Mouse (Mus musculus): ENCODE measurements at regions not wholly inside any gene's neighbourhood (a gene's known extent, or its start where the extent isn't known, plus 50 kb on each side); places are given as distances from the start of the nearest gene placed in this dataset.

GRCm38 (mm10) chr8:89309591-89309990 lies 265.6 kb upstream of the Sall1 start:
- no peak for TF ChIP-seq CTCF (IDR thresholded peaks at IDR 0.05; ENCODE audit: control insufficient read depth, insufficient read depth, low read length)
- TF ChIP-seq POLR2A (IDR thresholded peaks at IDR 0.05; ENCODE audit: borderline replicate concordance, control insufficient read depth, low read depth, low read length): no peak

Data from bone marrow, adult 2 months (tissue).